Mouse (Mus musculus) megakaryocyte-erythroid progenitor cell, adult 5-6 weeks (primary cell): ENCODE data around the gene Saa1. TPM values are rescaled to one million over a fixed set of nuclear protein-coding genes. Genes with fewer than 3 reads are reported as not detected.
A peak's percentile ranks its signal among the peaks of the same experiment; 100 is the strongest.

Experiments
- ATAC-seq: replicated peaks from 2 replicates; pipeline ENCODE4 v1.8.0; 2016; ENCODE audit warnings: mild to moderate bottlenecking, inconsistent platforms; ENCODE audit not compliant: severe bottlenecking, poor library complexity, low FRiP score, low TSS enrichment
- total RNA-seq, 2 experiments: library from RNA; stranded (forward) in 1 of 2; stranded (reverse) in 1 of 2; fragments of 200-1000, 215-1000 nt in 1 of 2; fragments of >200 nt in 1 of 2; fragmentation: Nextera tagmentation in 1 of 2; gene quantifications; 2 replicates each; pipeline ENCODE4 v1.2.3; 2014 to 2017

Saa1 gene
- total RNA-seq, 2 experiments from 2014 or later = not detected

DNA sequence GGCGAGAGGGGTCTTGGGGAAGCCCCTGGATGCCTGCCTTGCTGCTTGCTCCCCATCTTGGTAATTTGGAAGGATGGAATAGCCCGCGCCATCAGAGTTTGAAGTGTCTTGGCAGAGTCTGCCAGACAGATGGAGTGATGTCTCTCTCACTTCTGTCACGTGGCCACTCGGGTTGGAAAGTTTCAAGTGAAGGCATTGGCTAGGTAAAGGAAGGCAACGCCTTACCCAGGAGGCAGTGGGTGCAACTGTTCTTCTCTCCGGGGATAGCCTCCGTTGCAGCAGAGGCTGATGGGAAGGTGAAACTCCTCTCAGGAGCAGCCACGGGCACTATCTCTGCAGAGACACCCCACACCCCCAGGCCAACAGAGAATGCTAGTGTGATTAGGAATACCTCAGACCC lies 22.3 kb downstream of the Saa1 start:
- ATAC-seq = no peak

DNA sequence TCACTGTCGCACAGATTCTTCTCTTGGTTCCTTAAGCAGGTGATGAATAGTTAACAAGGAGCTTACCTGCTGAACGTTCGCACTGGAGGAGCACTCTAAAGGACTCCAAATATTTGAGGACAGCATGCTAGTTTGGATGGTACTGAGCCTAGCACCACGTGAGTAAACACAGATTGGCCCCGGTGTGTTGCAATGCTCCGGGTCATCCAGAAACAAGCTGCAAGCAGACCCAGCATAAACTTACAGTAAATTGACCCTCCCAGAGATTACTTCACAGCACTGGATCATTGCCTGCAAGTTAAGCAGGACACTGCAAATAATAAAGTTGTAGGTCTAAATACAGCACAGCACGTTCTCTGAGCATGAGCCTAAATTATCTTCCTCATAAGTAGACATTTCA lies 23.3 kb downstream of the Saa1 start:
- ATAC-seq = no peak

- ATAC-seq = no peak
Observed at GRCm38 (mm10) chr7:46718591-46719270, 24.0 kb downstream of the Saa1 start.

GRCm38 (mm10) chr7:46716897-46717296 lies 25.9 kb downstream of the Saa1 start:
- ATAC-seq = no peak

DNA sequence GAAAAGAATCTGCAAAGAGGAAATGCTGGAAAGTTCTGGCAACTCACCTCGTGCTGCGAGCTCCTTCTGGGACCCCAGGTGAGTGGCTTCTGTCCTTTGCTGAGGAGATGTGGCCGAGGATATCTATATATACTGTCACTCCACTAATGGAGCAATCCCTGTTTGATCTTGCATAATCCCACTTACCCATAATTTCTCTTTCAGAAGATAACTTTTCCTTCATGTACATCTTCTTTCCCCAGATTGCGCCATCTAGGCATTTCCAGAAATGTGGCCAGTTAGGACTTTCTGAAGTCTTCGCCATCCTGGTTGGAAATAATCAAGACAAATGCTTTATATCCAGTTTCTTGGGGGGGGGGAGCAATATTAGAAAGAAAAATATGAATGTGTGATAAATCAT lies 27.2 kb downstream of the Saa1 start, which contains the start of gene Saa3:
Gene Saa3, minus strand, starts transcription at position 101 of the 400 bp plus-strand sequence.
- ATAC-seq = no peak

GRCm38 (mm10) chr7:46714518-46714917 lies 28.3 kb downstream of the Saa1 start:
- peak; percentile 45; the same call in 1 of the 2 replicates for ATAC-seq

GRCm38 (mm10) chr7:46712250-46712649 lies 30.5 kb downstream of the Saa1 start:
- no peak for ATAC-seq

GRCm38 (mm10) chr7:46710390-46710844 lies 32.4 kb downstream of the Saa1 start, which contains the start of gene Saal1:
Gene Saal1, minus strand, starts transcription at chr7:46710680.
- ATAC-seq = peak; percentile 98

DNA sequence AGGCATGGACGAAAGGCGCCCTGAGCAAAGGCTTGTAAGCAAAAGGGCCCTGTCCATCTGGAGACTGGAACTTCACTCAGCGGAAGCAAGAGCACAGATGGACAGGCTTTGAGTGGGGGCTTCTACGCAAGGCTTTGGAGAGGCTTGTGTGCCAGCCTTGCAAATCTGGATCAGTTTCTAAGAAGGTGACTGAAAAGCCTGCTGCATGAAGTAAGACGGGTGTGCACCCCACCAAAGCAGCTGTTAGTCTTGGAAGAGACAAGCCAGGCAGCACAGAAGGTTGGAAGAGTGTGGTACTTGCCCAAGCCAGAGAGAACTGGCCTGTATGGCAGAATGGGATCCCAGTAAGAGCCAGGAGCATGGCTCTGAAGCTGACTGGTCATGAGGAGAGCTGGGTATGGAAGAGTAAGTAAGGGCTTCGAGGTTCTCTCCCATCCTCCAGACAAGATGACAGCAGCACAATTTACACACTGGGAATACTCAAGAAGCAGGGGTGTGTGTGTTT lies 42.2 kb downstream of the Saa1 start:
- no peak for ATAC-seq

DNA sequence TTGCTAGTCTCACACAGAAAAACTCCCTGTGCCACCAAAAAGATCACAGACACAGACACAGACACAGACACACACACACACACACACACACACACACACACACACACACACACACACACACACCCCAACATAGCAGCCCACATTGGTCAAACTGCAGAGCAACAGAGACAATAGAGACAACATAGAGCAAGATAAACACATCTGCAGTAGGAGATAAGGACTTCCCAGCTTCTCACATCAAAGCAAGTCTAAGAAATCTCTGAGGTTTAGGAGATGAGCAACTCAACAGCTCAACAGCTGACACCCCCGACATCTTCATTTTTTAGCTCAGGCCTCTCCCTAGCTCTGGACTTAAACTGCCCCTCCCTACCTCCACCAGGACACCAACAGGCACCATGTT lies 46.0 kb downstream of the Saa1 start:
- peak; percentile 75 for ATAC-seq

Other genes with a start within 250 kb of the Saa1 start
- gene Sergef, start 103.2 kb downstream of the Saa1 start, total RNA-seq (2014; fragmentation: Nextera tagmentation) = 8.6 and 17.3 TPM in 2 replicates
- gene Sergef, start 103.2 kb downstream of the Saa1 start, total RNA-seq (2017) = 9.0 and 10.2 TPM in 2 replicates
- gene Tph1, start 70.4 kb downstream of the Saa1 start, total RNA-seq (2014; fragmentation: Nextera tagmentation) = not detected in 2 replicates
- not detected in 2 replicates for gene Tph1, start 70.4 kb downstream of the Saa1 start, total RNA-seq (2017)
- gene Saal1, start 32.3 kb downstream of the Saa1 start, total RNA-seq (2014; fragmentation: Nextera tagmentation) = 19.2 and 19.7 TPM in 2 replicates
- 20.5 and 23.1 TPM in 2 replicates for gene Saal1, start 32.3 kb downstream of the Saa1 start, total RNA-seq (2017)
- not detected in 2 replicates for gene Saa3, start 27.3 kb downstream of the Saa1 start, total RNA-seq (2014; fragmentation: Nextera tagmentation)
- gene Saa3, start 27.3 kb downstream of the Saa1 start, total RNA-seq (2017) = not detected in 2 replicates
- not detected in 2 replicates for gene Saa4, start 10.4 kb downstream of the Saa1 start, total RNA-seq (2014; fragmentation: Nextera tagmentation)
- not detected in 2 replicates for gene Saa4, start 10.4 kb downstream of the Saa1 start, total RNA-seq (2017)
- not detected in 2 replicates for gene Saa2, start 8.8 kb upstream of the Saa1 start, total RNA-seq (2014; fragmentation: Nextera tagmentation)
- gene Saa2, start 8.8 kb upstream of the Saa1 start, total RNA-seq (2017) = not detected in 2 replicates
- gene Hps5, start 53.1 kb upstream of the Saa1 start, total RNA-seq (2014; fragmentation: Nextera tagmentation) = 21.2 and 21.7 TPM in 2 replicates
- 16.2 and 25.1 TPM in 2 replicates for gene Hps5, start 53.1 kb upstream of the Saa1 start, total RNA-seq (2017)
- 64.4 and 68.6 TPM in 2 replicates for gene Gtf2h1, start 53.1 kb upstream of the Saa1 start, total RNA-seq (2014; fragmentation: Nextera tagmentation)
- gene Gtf2h1, start 53.1 kb upstream of the Saa1 start, total RNA-seq (2017) = 144 and 158 TPM in 2 replicates
- 663 and 668 TPM in 2 replicates for gene Ldha, start 98.5 kb upstream of the Saa1 start, total RNA-seq (2014; fragmentation: Nextera tagmentation)
- gene Ldha, start 98.5 kb upstream of the Saa1 start, total RNA-seq (2017) = 397 and 483 TPM in 2 replicates
- gene Ldhc, start 118.2 kb upstream of the Saa1 start, total RNA-seq (2014; fragmentation: Nextera tagmentation) = not detected in 2 replicates
- gene Ldhc, start 118.2 kb upstream of the Saa1 start, total RNA-seq (2017) = not detected in 2 replicates
- 69.9 and 95.9 TPM in 2 replicates for gene Tsg101, start 177.0 kb upstream of the Saa1 start, total RNA-seq (2014; fragmentation: Nextera tagmentation)
- 42.1 and 79.1 TPM in 2 replicates for gene Tsg101, start 177.0 kb upstream of the Saa1 start, total RNA-seq (2017)
- 11.1 and 12.0 TPM in 2 replicates for gene Uevld, start 215.5 kb upstream of the Saa1 start, total RNA-seq (2014; fragmentation: Nextera tagmentation)
- 7.9 and 8.0 TPM in 2 replicates for gene Uevld, start 215.5 kb upstream of the Saa1 start, total RNA-seq (2017)
- gene Gm9999, start 240.6 kb upstream of the Saa1 start, total RNA-seq (2014; fragmentation: Nextera tagmentation) = not detected in 2 replicates
- gene Gm9999, start 240.6 kb upstream of the Saa1 start, total RNA-seq (2017) = not detected in 2 replicates